Mouse (Mus musculus): ENCODE results near the gene Tenm4. TPM values are rescaled to one million over a fixed set of nuclear protein-coding genes. Genes with fewer than 3 reads are reported as not detected.

Tenm4 gene
- polyA plus RNA-seq, 1 experiment from 2014 or later, result 49.9 TPM

DNA sequence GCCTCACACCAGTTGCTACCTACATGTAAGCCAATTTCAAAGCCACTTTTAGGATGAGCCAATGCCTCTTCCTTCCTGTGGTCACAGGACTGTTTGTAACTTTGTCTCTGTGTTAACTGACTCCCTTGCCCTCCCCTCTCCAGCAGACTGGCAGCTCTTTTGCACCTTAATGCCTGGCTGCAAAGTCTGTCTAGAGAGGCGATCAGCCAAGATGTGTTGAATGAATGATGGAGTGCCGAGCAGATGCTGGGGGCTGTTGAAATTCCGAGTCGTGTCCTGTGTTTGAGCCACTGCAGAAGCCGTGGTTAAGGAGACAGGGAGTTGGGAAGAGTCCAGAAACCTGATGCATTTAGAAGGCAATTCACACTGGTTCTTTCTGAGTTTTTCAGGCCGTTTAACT lies 96.2 kb downstream of the Tenm4 start:
- H3K27ac ChIP-seq, result no peak overlapping the region; the same call in 1 of the 2 replicates
- no peaks in the 10 kb centered on the region for H3K9me3 ChIP-seq
- no peaks in the 10 kb centered on the region for H3K36me3 ChIP-seq
- ATAC-seq (ENCODE audit: low FRiP score, low read depth), result peak; percentile 64; the same call in 1 of the 2 replicates
- H3K9ac ChIP-seq, result no peak overlapping the region
- H3K4me1 ChIP-seq, result peaks cover 14% of the 10 kb centered on the region
- WGBS, result 29% methylated on average over 6 of the region's 6 CpGs
- no peak overlapping the region for H3K4me2 ChIP-seq (replicated peaks)
- no peak overlapping the region for H3K4me3 ChIP-seq
- no peaks in the 10 kb centered on the region for H3K27me3 ChIP-seq

DNA sequence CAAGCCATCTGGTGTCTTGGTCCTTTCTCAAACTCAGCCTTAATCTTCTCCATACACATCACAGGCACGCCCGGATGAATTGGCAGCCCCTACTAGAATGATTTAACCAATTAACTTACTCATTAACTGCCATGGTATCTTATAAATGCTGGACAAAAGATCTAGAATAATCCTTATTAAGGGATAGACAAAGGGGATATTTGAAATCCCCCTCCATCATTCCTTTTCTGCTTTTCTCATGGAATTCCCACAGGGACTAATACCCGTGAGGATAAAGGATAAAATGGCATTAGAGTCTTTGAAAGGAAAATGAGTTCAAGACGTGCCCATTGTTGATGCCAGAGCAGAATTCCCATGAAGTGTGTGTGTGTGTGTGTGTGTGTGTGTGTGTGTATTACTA lies 99.6 kb downstream of the Tenm4 start:
- Histone ChIP-seq H3K27me3 (no peaks in the 10 kb centered on the region), H3K4me1 (peaks cover 11% of the 10 kb centered on the region), H3K27ac (no peak overlapping the region), H3K4me3 (no peak overlapping the region), H3K36me3 (no peaks in the 10 kb centered on the region), H3K9ac (no peak overlapping the region), H3K9me3 (peaks cover 3% of the 10 kb centered on the region), H3K4me2 (replicated peaks) (no peak overlapping the region)
- no peak for ATAC-seq (ENCODE audit: low FRiP score, low read depth)
- WGBS, result 76% methylated on average over 4 of the region's 4 CpGs

DNA sequence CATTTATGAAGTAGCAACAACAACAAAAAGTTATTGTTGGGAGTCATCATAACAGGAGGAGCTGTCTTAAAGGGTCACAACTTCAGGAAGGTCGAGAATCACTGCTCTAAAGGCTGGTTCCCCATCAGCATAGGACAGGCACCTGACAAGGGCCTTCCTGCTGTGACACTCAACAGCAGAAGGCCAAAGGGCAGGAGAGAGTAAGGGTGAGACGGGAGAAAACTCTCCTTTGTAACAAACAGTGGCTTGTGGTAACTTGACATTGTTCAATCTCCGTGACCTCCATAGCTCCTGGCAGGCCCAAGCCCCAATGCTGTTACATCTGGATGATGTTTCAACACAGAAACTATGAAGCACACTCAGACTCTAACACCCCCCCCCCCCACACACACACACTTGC lies 101.0 kb downstream of the Tenm4 start:
- ATAC-seq (ENCODE audit: low FRiP score, low read depth), result no peak
- Histone ChIP-seq H3K27ac (no peak overlapping the region), H3K9ac (no peak overlapping the region), H3K4me2 (replicated peaks) (no peak overlapping the region), H3K4me3 (no peak overlapping the region), H3K9me3 (peaks cover 3% of the 10 kb centered on the region), H3K4me1 (peaks cover 6% of the 10 kb centered on the region; the same call in 1 of the 2 replicates), H3K36me3 (no peaks in the 10 kb centered on the region), H3K27me3 (no peaks in the 10 kb centered on the region)
- WGBS, result 68% methylated on average over 3 of the region's 3 CpGs

DNA sequence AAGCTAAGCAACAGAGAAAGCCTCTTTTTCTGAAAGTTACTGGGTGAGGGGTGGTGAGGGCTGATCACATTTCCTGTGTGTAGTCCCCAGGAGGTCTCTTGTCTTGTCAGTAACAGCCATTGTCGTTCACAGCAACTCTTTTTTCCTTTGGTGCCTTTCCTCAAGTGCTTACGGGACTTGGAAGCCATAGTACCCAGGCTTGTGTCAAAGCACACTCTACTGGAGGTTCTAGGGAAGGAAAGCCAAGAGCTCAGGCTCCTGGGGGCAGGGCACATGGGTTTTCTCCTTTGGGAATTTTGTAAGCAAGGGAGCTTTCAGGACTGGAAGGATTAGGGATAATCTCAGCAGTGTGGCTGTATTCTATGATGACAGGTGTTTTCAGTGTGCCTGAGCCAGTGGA lies 103.4 kb downstream of the Tenm4 start:
- Histone ChIP-seq H3K4me2 (replicated peaks) (no peak overlapping the region), H3K36me3 (no peaks in the 10 kb centered on the region), H3K27ac (no peak overlapping the region), H3K4me1 (peaks cover 16% of the 10 kb centered on the region), H3K9me3 (peaks cover 3% of the 10 kb centered on the region), H3K4me3 (no peak overlapping the region), H3K27me3 (0 out of 2 replicates have a peak, but pooled peaks cover 4% of the 10 kb centered on the region), H3K9ac (no peak overlapping the region)
- whole genome bisulfite sequencing, result 86% methylated on average over 2 of the region's 2 CpGs
- ATAC-seq (ENCODE audit: low FRiP score, low read depth), result no peak

DNA sequence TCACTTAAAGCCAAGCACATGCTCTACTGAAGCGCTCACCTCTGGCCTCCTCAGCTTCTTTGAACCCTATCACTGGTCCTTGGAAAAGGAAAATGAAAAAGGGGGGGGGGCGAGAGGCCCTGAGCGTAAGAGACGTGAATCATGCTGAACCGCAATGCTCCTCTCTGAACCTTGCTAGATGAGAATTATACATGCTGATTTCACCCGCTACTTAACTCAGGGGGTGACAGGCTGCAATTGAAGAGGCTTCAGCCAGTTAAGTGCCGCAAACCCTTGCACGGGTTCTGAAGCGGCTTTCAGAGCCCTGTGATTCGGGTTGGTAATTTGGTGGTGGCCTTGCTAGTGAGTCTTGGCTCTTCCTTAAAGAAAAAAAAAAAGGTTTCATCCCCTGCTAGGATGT lies 106.5 kb downstream of the Tenm4 start:
- Histone ChIP-seq H3K9me3 (peaks cover 3% of the 10 kb centered on the region), H3K36me3 (no peaks in the 10 kb centered on the region), H3K4me1 (peaks cover 36% of the 10 kb centered on the region), H3K27me3 (peaks cover 4% of the 10 kb centered on the region; the same call in 1 of the 2 replicates), H3K4me3 (no peak overlapping the region), H3K4me2 (replicated peaks) (no peak overlapping the region), H3K27ac (no peak overlapping the region), H3K9ac (no peak overlapping the region)
- no peak for ATAC-seq (ENCODE audit: low FRiP score, low read depth)
- 82% methylated on average over 10 of the region's 10 CpGs for WGBS

DNA sequence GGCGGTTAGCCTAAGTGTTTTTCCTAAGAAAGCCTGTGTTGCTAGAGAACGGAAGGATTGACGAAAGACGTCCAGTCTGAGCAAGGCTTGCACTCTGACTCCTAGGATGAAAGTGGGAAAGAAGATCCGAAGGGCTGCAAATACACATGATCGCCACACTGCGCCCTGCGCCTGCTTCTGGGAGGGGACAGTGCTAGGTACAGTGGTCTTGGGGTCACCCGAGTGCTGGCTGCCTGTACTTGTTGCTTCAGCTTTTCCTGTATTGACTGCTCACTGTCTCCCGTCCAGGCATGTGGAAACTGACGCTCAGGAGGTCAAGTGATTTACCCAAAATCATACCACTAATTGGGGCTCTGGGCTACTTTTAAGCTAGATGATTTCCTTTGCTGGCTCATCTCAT lies 107.3 kb downstream of the Tenm4 start:
- H3K27ac ChIP-seq, result no peak overlapping the region; the same call in 1 of the 2 replicates
- no peaks in the 10 kb centered on the region for H3K36me3 ChIP-seq
- 69% methylated on average over 11 of the region's 11 CpGs for WGBS
- H3K9ac ChIP-seq, result no peak overlapping the region
- H3K4me1 ChIP-seq, result peaks cover 36% of the 10 kb centered on the region
- peaks cover 3% of the 10 kb centered on the region for H3K9me3 ChIP-seq
- H3K4me3 ChIP-seq, result no peak overlapping the region
- H3K4me2 ChIP-seq (replicated peaks), result no peak overlapping the region
- ATAC-seq (ENCODE audit: low FRiP score, low read depth), result peak; percentile 46; the same call in 1 of the 2 replicates
- H3K27me3 ChIP-seq, result peaks cover 8% of the 10 kb centered on the region; the same call in 1 of the 2 replicates

DNA sequence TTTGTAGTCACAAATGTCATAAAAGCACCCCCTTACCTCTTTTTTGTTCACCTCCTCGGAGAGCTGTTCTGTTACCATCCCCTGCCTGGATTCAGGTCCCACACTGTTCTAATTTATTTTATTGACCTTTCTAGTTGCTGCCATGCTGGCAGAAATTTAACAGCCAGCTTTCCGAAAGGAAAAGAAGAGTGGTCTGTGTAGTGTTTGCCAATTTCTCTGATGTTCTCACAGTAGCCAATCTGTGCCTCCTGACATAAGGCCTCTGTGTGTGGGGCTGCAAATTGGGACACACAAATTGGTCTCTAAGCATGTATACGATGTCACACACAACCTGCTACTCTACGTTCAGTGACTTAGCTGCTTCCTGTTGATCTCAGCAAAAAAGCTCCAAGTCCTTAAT lies 109.7 kb downstream of the Tenm4 start:
- no peak overlapping the region for H3K27ac ChIP-seq
- no peak overlapping the region for H3K4me2 ChIP-seq (replicated peaks)
- peak; percentile 40; the same call in 1 of the 2 replicates for ATAC-seq (ENCODE audit: low FRiP score, low read depth)
- H3K36me3 ChIP-seq, result no peaks in the 10 kb centered on the region
- no peak overlapping the region for H3K9ac ChIP-seq
- peaks cover 8% of the 10 kb centered on the region; the same call in 1 of the 2 replicates for H3K27me3 ChIP-seq
- 20% methylated on average over 4 of the region's 4 CpGs for WGBS
- no peak overlapping the region for H3K4me3 ChIP-seq
- H3K9me3 ChIP-seq, result no peaks in the 10 kb centered on the region
- peaks cover 36% of the 10 kb centered on the region for H3K4me1 ChIP-seq

DNA sequence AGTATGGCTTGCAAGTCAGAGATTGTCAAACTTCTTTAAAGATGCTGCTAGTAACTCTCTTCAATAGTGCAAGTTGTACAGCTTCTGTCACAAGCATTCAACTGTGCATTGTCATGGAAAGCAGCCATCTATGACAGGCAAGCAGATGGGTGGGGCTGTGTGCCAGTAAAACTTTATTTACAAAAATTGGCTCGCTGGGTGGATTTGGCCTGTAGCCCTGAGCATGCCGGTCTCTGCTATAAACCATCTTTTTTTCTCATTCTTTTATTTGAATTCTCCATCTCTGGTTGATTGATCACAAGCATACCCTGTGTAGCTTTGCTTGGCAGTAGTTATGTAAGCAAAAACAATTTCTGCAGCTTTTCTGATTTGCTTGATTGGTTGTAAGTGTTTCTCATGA lies 119.5 kb downstream of the Tenm4 start:
- Histone ChIP-seq H3K4me2 (replicated peaks) (no peak overlapping the region), H3K27me3 (no peaks in the 10 kb centered on the region), H3K4me1 (peaks cover 6% of the 10 kb centered on the region; the same call in 1 of the 2 replicates), H3K9me3 (no peaks in the 10 kb centered on the region), H3K36me3 (no peaks in the 10 kb centered on the region), H3K9ac (no peak overlapping the region), H3K4me3 (no peak overlapping the region), H3K27ac (no peak overlapping the region)
- WGBS, result 49% methylated on average over 2 of the region's 2 CpGs
- no peak for ATAC-seq (ENCODE audit: low FRiP score, low read depth)

DNA sequence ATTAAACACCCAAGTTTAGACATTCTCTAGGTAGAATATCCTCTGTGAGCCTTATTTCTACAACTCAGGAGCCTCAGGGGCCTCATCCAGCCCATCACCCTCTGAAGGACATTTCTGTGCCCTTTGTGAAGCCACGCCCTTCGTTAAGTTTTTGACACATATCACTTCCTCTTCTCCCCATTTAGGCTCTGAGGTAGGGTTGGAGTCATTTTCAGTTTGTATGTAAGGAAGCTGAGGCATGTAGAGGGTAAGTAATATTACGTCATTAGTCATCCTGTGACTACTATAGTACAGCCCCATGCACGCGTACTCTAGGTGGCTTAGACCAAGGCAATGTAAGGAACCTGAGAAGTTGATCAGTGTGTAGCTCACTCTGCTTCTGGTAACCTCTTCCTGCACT lies 124.9 kb downstream of the Tenm4 start:
- whole genome bisulfite sequencing, result 92% methylated on average over 5 of the region's 5 CpGs
- no peaks in the 10 kb centered on the region for H3K36me3 ChIP-seq
- H3K27ac ChIP-seq, result no peak overlapping the region
- no peaks in the 10 kb centered on the region for H3K27me3 ChIP-seq
- no peaks in the 10 kb centered on the region for H3K9me3 ChIP-seq
- no peak overlapping the region for H3K9ac ChIP-seq
- ATAC-seq (ENCODE audit: low FRiP score, low read depth), result no peak
- no peak overlapping the region for H3K4me3 ChIP-seq
- no peaks in the 10 kb centered on the region for H3K4me1 ChIP-seq
- no peak overlapping the region for H3K4me2 ChIP-seq (replicated peaks)

DNA sequence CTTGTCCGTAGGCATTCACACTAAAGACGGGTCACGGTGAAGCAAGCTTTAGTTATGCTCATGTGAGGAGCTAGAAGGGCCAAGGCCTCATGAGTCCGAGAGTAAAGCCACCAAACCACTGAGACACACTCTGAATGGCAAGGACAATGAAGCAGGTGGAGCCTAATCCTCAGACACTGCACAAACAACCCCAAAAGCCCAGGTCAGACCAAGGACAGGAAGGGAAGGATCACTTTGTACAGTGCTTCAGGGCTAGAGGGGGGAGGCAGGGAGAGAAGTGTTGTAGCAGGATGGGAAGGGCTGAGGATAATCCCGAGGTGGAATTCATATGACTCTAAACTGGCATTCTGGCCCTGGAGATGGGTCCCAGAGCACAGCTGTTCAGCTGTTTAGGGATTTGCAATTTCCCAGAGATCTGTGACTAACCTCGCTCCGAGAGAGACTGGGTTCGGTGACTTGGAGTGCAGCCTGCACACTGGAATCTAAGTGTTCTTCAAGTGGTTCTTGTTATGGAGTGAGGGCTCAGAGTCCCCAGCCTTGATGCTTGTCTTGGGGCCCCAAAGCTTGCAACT lies 129.9 kb downstream of the Tenm4 start:
- no peaks in the 10 kb centered on the region for H3K27me3 ChIP-seq
- 73% methylated on average over 8 of the region's 8 CpGs for WGBS
- H3K36me3 ChIP-seq, result no peaks in the 10 kb centered on the region
- peaks cover 18% of the 10 kb centered on the region for H3K4me1 ChIP-seq
- no peak overlapping the region for H3K27ac ChIP-seq
- H3K9ac ChIP-seq, result no peak overlapping the region
- no peak overlapping the region for H3K4me2 ChIP-seq (replicated peaks)
- H3K4me3 ChIP-seq, result no peak overlapping the region
- peak; percentile 41; the same call in 1 of the 2 replicates for ATAC-seq (ENCODE audit: low FRiP score, low read depth)
- no peaks in the 10 kb centered on the region for H3K9me3 ChIP-seq

DNA sequence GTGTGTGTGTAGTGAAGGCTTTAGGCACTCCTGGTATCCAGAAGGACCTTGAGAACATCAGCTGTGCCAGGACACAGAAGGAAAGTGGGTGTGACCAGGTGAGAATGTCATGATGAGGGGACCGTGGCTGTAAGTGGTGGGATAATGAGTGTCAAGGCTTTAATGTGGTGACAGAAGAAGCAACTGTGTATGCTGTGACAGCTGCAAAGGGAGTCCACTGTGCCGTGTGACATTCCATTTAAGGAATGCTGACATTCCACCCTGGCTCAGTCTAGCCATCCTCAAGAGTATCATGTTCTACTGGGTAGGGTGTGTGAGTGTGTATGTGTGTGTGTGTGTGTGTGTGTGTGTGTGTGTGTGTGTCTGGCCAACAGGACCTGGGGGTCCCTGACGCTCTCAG lies 130.8 kb downstream of the Tenm4 start:
- ATAC-seq (ENCODE audit: low FRiP score, low read depth), result peak; percentile 85

DNA sequence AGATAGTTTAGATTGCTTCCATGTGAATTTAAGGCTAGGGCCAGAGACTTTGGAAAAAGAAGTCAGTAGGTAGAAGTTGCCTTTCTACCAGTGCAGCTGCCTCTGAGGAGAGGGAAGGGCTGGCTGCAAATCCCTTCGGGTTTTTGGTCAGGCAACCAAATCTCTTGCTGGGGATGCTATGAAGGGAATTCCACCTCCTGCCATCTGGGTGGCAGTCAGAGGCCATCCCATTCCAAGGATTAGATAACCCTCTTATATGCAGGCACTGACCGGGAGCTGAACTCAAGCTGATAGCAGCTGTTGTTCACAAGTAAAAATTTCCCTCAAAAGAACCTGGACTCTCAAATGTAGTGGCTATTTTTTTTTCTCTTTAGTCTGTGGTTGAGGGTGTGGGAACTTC lies 132.9 kb downstream of the Tenm4 start:
- no peak overlapping the region for H3K4me3 ChIP-seq
- no peaks in the 10 kb centered on the region for H3K27me3 ChIP-seq
- no peak overlapping the region for H3K27ac ChIP-seq
- ATAC-seq (ENCODE audit: low FRiP score, low read depth), result no peak
- no peak overlapping the region for H3K4me2 ChIP-seq (replicated peaks)
- H3K9me3 ChIP-seq, result no peaks in the 10 kb centered on the region
- no peaks in the 10 kb centered on the region for H3K36me3 ChIP-seq
- WGBS, result 33% methylated on average over 2 of the region's 2 CpGs
- H3K4me1 ChIP-seq, result peaks cover 23% of the 10 kb centered on the region
- H3K9ac ChIP-seq, result no peak overlapping the region

More for the DNA sequence above, 130.8 kb downstream of the Tenm4 start:
- Histone ChIP-seq H3K36me3 (no peaks in the 10 kb centered on the region), H3K4me3 (no peak overlapping the region), H3K9me3 (no peaks in the 10 kb centered on the region), H3K9ac (no peak overlapping the region), H3K4me2 (replicated peaks) (no peak overlapping the region), H3K4me1 (peaks cover 18% of the 10 kb centered on the region), H3K27ac (no peak overlapping the region), H3K27me3 (no peaks in the 10 kb centered on the region)
- 47% methylated on average over 3 of the region's 3 CpGs for WGBS

DNA sequence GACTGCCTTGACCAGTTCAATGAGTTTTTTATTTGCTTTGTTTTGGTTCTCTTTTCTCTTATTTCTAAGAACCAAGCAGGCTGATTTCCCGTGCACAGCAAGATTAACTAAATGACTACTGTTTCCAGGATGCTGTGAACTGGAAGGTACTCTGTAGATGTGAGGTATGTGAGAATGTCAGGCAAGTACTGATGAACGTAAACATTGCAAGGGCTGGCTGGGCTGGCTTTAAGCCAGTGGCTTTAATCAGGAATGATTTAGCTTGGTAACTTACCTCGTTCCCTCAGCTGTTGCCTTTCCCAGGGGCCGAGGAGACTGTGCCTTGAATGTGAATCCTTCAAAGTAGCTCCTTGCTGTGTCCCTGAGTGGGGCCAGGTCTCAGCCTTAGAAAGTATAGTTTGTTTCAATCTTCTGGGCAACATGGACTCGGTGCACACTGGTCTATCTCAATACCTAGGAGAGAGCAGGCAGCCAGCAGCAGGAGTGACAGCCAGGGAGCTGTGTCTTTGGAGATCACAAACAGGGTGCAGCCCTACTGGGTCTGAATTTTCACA lies 134.4 kb downstream of the Tenm4 start:
- H3K36me3 ChIP-seq, result no peaks in the 10 kb centered on the region
- no peak overlapping the region for H3K4me3 ChIP-seq
- H3K9me3 ChIP-seq, result no peaks in the 10 kb centered on the region
- 41% methylated on average over 5 of the region's 5 CpGs for WGBS
- no peak overlapping the region for H3K9ac ChIP-seq
- H3K27me3 ChIP-seq, result no peaks in the 10 kb centered on the region
- peaks cover 23% of the 10 kb centered on the region for H3K4me1 ChIP-seq
- no peak overlapping the region for H3K27ac ChIP-seq
- no peak for ATAC-seq (ENCODE audit: low FRiP score, low read depth)
- H3K4me2 ChIP-seq (replicated peaks), result no peak overlapping the region

Measured in limb, embryonic 13.5 days (tissue).